Mouse (Mus musculus) C2C12 (cell line): ENCODE data around the gene Col5a3. TPM values are rescaled to one million over a fixed set of nuclear protein-coding genes. Genes with fewer than 3 reads are reported as not detected.

Experiments used
- H3K27me3 ChIP-seq: one replicate; pipeline ENCODE4 v1.6.1; 2011; ENCODE audit not compliant: control insufficient read depth, insufficient read depth, insufficient read length
- H3K36me3 ChIP-seq: one replicate; pipeline ENCODE4 v1.6.1; 2011; ENCODE audit not compliant: control insufficient read depth, insufficient read depth
- H3K4me3 ChIP-seq: one replicate; pipeline ENCODE4 v1.5.1; 2011; ENCODE audit warnings: mild to moderate bottlenecking, control low read depth; ENCODE audit not compliant: poor library complexity, insufficient read depth, severe bottlenecking
- H3K79me2 ChIP-seq: one replicate; pipeline ENCODE4 v1.6.1; 2011; ENCODE audit not compliant: control insufficient read depth, insufficient read depth
- H3K79me3 ChIP-seq: one replicate; pipeline ENCODE4 v1.6.1; 2011; ENCODE audit warnings: low read depth, control low read depth
- H3ac ChIP-seq: one replicate; pipeline ENCODE3; 2011; ENCODE audit warnings: low read depth; ENCODE audit not compliant: control insufficient read depth, insufficient read length
- CEBPB ChIP-seq: IDR thresholded peaks from one replicate; pipeline ENCODE4 v1.6.1; 2011; ENCODE audit warnings: low read depth, mild to moderate bottlenecking, control low read depth, moderate library complexity
- CTCF ChIP-seq: IDR thresholded peaks from one replicate; pipeline ENCODE4 v1.5.1; 2011; ENCODE audit not compliant: control insufficient read depth, insufficient read depth, insufficient read length
- FOSL1 ChIP-seq: IDR thresholded peaks from one replicate; pipeline ENCODE4 v1.8.0; 2011; ENCODE audit warnings: mild to moderate bottlenecking, low read length; ENCODE audit not compliant: poor library complexity, insufficient read depth, severe bottlenecking
- MAX ChIP-seq: IDR thresholded peaks from one replicate; pipeline ENCODE4 v1.6.1; 2011; ENCODE audit warnings: mild to moderate bottlenecking, control low read depth
- MYOD1 ChIP-seq: IDR thresholded peaks from one replicate; pipeline ENCODE4 v1.6.1; 2011; ENCODE audit warnings: low read depth; ENCODE audit not compliant: control insufficient read depth, insufficient read length
- MYOG ChIP-seq: IDR thresholded peaks from one replicate; pipeline ENCODE4 v1.6.1; 2011; ENCODE audit not compliant: control insufficient read depth, insufficient read length; ENCODE audit errors: extremely low read depth
- USF1 ChIP-seq: IDR thresholded peaks from one replicate; pipeline ENCODE4 v1.6.1; 2011; ENCODE audit warnings: low read depth, mild to moderate bottlenecking, control low read depth, moderate library complexity
- polyA plus RNA-seq: library from polyadenylated mRNA; unstranded; fragments of >200 nt; fragmentation: generic; extraction: Trizol; gene quantifications from one replicate; pipeline ENCODE4 v1.2.1, GENCODE M21; 2012; ENCODE audit warnings: missing spikeins

The Col5a3 gene
- polyA plus RNA-seq, 1 experiment, result 1.3 TPM

GRCm38 (mm10) chr9:20758896-20759295 is 56.0 kb downstream of the Col5a3 start:
- H3K36me3 ChIP-seq, result no peaks in the 10 kb centered on the region
- no peaks in the 10 kb centered on the region for H3K79me2 ChIP-seq
- no peak overlapping the region for H3ac ChIP-seq
- no peak overlapping the region for H3K4me3 ChIP-seq
- H3K79me3 ChIP-seq, result no peaks in the 10 kb centered on the region
- TF ChIP-seq CTCF, result no peak
- no peak for TF ChIP-seq USF1
- TF ChIP-seq MYOD1, result no peak
- TF ChIP-seq CEBPB, result no peak
- no peak for TF ChIP-seq MYOG
- no peak for TF ChIP-seq MAX
- no peak for TF ChIP-seq FOSL1
- no peaks in the 10 kb centered on the region for H3K27me3 ChIP-seq

- TF ChIP-seq USF1 (no peak), FOSL1 (no peak), CTCF (no peak), MAX (no peak), MYOD1 (no peak), MYOG (no peak), CEBPB (no peak)
These were observed 56.6 kb downstream of the Col5a3 start for GRCm38 (mm10) chr9:20758243-20758642.

GRCm38 (mm10) chr9:20757087-20757955 is 57.5 kb downstream of the Col5a3 start:
- Histone ChIP-seq H3ac (no peak overlapping the region), H3K79me3 (no peaks in the 10 kb centered on the region), H3K27me3 (no peaks in the 10 kb centered on the region), H3K79me2 (no peaks in the 10 kb centered on the region), H3K4me3 (no peak overlapping the region), H3K36me3 (no peaks in the 10 kb centered on the region)
- TF ChIP-seq MAX (no peak), FOSL1 (no peak), USF1 (no peak), CEBPB (no peak), MYOG (no peak), CTCF (no peak), MYOD1 (no peak)

More at GRCm38 (mm10) chr9:20758243-20758642, 56.6 kb downstream of the Col5a3 start:
- no peaks in the 10 kb centered on the region for H3K36me3 ChIP-seq
- H3K79me3 ChIP-seq, result no peaks in the 10 kb centered on the region
- no peak overlapping the region for H3ac ChIP-seq
- no peaks in the 10 kb centered on the region for H3K79me2 ChIP-seq
- no peak overlapping the region for H3K4me3 ChIP-seq
- no peaks in the 10 kb centered on the region for H3K27me3 ChIP-seq

- no peaks in the 10 kb centered on the region for H3K79me2 ChIP-seq
- no peak overlapping the region for H3K4me3 ChIP-seq
- no peaks in the 10 kb centered on the region for H3K36me3 ChIP-seq
- no peak overlapping the region for H3ac ChIP-seq
- no peaks in the 10 kb centered on the region for H3K79me3 ChIP-seq
- TF ChIP-seq USF1 (no peak), MAX (no peak), CTCF (no peak), CEBPB (no peak), MYOG (no peak), FOSL1 (no peak), MYOD1 (no peak)
- no peaks in the 10 kb centered on the region for H3K27me3 ChIP-seq
These were observed 58.7 kb downstream of the Col5a3 start for GRCm38 (mm10) chr9:20756081-20756700.

GRCm38 (mm10) chr9:20754335-20754734 is 60.5 kb downstream of the Col5a3 start:
- TF ChIP-seq USF1, result no peak
- TF ChIP-seq CEBPB, result no peak
- TF ChIP-seq MYOG, result no peak
- TF ChIP-seq FOSL1, result no peak
- no peak for TF ChIP-seq MYOD1
- no peak for TF ChIP-seq CTCF
- no peak for TF ChIP-seq MAX
- H3K79me3 ChIP-seq, result no peaks in the 10 kb centered on the region

More at GRCm38 (mm10) chr9:20754335-20754734, 60.5 kb downstream of the Col5a3 start:
- Histone ChIP-seq H3K79me2 (no peaks in the 10 kb centered on the region), H3K27me3 (no peaks in the 10 kb centered on the region), H3K36me3 (no peaks in the 10 kb centered on the region), H3K4me3 (no peak overlapping the region), H3ac (no peak overlapping the region)
